Mouse (Mus musculus): Measurements from ENCODE around the gene Edem3. TPM values are rescaled to one million over a fixed set of nuclear protein-coding genes. Genes with fewer than 3 reads are reported as not detected.
"Not testable (repeated sequence)": the region's sequence is repeated elsewhere in the genome, so short reads cannot be mapped to it uniquely, and the experiment has no call there.

The Edem3 gene
- total RNA-seq, 2 experiments from 2014 or later: 21.8 to 26.2 TPM

DNA sequence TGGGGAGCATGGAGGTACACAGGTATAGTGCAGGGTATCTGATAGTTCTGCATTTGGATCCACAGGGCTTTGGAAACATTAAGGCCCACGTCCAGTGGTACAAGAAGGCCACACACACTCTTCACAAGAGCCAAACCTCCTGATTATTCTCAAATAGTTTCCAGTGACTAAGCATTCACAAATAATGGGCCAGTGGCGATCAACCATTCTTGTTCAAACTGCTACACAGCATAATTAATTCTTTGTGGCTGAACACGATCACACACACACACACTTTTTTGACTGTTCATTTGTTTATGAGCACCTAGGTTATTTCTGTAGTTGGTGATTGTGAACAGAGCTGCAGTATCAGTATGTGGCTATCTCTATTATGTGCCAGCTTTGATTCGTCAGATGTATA, 34.0 kb downstream of the Edem3 start:
- intact Hi-C loops (cut with DNase I; ENCODE audit: low total_unique reads): no loop called here
- no peak for DNase-seq

- DNase-seq; intact Hi-C loops (cut with DNase I; ENCODE audit: low total_unique reads): not testable (repeated sequence)
Measured at GRCm38 (mm10) chr1:151792076-151792475, 36.9 kb downstream of the Edem3 start.

DNA sequence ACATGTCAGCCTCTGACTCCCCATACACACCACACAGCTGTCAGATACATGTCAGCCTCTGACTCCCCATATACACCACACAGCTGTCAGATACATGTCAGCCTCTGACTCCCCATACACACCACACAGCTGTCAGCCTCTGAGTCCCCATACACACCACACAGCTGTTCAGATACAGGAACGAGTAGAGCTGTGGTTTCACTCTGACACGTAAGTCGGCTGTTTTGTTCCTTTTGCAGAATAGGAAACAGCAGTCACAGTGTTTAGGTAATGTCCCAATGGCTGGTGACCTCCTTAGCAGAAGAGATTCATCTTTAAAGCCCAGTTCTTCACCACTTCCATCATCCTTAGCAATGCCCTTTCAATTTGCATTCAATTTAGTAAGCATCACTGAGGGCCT, 47.6 kb downstream of the Edem3 start:
- DNase-seq; intact Hi-C loops (cut with DNase I; ENCODE audit: low total_unique reads): not testable (repeated sequence)

- intact Hi-C loops (cut with DNase I; ENCODE audit: low total_unique reads): no loop called here
- DNase-seq: no peak
Measured at GRCm38 (mm10) chr1:151807286-151807685, 52.1 kb downstream of the Edem3 start.

- intact Hi-C loops (cut with DNase I; ENCODE audit: low total_unique reads): no loop called here
Measured at GRCm38 (mm10) chr1:151810628-151811421, 55.7 kb downstream of the Edem3 start.

DNA sequence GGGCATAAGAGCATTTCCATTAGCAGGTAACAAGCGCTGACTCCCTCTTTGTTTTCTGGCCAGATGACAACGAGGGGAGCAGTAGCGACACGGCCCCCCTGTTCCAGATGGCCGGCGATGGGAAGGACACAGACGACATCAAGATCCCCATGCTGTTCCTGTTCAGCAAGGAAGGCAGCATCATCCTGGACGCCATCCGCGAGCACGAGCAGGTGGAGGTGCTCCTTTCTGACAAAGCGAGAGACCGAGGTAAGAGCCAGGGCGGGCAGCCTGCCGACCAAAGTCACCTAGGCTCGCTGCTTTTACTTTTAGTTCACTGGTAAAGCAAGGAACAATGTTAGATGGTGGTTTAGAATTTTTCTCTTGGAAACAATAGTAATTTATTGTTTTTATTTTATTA, 56.3 kb downstream of the Edem3 start:
- no peak for DNase-seq
- intact Hi-C loops (cut with DNase I; ENCODE audit: low total_unique reads): no loop called here

More at GRCm38 (mm10) chr1:151810628-151811421, 55.7 kb downstream of the Edem3 start:
- DNase-seq: no peak

DNA sequence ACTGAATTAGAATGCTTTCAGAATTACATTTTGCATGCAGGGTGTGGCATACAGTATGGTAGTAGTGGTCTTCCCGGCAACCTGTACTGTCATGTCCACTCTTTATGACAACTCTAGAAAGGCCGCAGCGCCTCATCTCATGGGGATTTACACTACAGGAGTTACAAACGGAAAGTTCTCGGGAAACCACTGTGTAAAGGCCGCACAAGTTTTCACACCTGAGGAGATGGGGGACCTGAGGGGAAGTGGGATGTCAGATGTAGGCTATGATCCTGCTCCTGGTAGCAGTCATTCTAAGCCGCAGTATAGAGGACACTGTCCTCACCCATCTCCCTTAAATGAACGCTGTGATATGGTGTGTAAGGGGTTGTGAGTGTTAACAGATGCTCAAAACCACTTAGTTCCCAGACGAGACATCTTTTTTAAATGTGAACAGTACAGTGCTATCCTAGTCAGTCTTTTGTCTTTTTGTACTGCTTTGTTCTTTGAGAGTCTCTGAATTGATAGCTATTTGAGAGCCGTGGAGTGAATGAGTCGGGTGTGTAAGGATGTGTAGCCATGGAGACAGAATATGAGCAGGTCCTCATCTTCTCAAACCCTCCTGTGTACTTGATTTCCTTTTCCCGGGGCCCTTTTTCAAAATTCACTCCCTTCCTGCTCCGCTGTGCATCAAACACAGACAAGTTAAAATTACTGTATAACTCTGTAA, 57.0 kb downstream of the Edem3 start:
- DNase-seq: no peak
- intact Hi-C loops (cut with DNase I; ENCODE audit: low total_unique reads): no loop called here

DNA sequence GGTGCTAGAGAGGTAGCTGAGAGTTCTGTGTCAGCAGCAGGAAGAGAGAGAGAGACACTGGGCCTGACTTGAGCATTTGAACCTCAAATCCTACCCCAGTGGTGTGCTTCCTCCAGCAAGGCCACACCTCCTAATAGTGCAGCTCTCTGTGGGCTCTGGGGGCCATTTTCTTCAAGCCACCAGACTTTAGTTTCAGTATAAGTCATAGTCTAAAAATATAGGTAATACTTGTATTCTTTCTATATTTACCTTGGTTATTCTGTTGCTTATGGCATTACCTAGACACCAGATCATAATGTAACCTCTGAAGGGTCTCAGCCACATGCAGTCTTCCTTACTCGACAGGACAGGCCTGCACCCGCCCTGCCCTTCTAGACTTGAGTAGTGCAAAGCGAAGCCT, 60.9 kb downstream of the Edem3 start:
- intact Hi-C loops (cut with DNase I; ENCODE audit: low total_unique reads): loop anchor here (5.0 kb wide), 1 partner anchor 476 kb away; no protein-coding TSS in a partner anchor
- DNase-seq: no peak

DNA sequence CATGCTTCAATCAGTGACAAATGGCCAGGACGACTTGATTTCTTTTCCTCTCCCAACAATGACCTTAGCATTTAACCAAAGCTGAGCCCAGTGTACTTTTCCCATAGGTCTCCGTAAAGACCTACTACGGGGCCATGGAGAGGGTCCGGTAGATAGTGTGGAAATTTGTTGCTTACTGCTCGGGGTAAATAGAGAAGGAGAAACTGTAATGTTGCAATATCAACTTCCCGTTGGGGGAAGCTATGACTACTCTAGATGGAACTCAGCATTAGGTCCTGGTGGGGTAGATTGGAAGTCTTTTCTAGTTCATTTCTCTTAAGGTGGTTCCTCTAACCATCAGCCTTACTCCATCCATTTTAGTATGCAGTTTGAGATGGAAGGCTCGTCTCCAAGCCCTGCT, 64.0 kb downstream of the Edem3 start:
- intact Hi-C loops (cut with DNase I; ENCODE audit: low total_unique reads): loop anchor here (5.0 kb wide), 1 partner anchor 473 kb away; no protein-coding TSS in a partner anchor
- DNase-seq: no peak

DNA sequence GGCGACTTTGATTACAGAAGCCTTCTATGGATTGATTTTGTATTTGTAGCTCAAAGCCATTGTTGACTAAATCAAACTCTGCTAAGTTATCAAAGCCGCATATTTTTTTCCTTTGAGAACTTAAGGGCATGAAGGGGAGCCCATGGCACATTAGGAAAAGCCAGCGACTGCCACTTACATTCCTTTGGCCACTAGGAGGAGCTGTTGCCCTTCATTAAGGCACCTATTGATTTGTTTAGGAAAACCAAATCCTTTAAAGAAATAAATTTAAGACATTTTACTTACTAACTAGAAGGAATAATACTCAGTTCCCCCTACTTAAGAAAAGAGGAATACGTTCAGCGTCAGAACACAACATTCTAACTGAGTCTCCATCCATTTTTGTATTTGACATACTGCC, 65.3 kb downstream of the Edem3 start:
- intact Hi-C loops (cut with DNase I; ENCODE audit: low total_unique reads): loop anchor here (5.0 kb wide), 1 partner anchor 547 kb away; no protein-coding TSS in a partner anchor
- DNase-seq: peak; percentile 54

DNA sequence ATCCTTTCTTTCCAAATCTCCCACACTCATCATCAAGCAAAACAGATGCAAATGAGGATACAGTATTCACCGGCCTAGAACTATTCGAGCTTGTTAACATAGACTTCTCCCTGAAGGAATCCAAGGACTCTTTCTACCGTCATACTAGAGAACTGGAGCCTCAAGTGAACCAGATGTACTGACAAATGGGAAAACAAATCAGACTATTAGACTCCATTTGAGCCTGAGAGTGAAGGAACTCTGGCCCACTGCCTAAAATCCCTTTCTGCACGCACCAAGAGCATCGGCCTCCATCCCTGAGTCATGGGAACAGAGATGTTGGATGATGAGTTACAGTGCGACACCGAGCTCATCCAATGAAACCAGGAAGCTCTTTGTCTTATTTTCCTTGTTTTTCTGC, 69.9 kb downstream of the Edem3 start:
- peak; percentile 17 for DNase-seq
- intact Hi-C loops (cut with DNase I; ENCODE audit: low total_unique reads): no loop called here

- intact Hi-C loops (cut with DNase I; ENCODE audit: low total_unique reads): no loop called here
- no peak for DNase-seq
Measured at GRCm38 (mm10) chr1:151831791-151832190, 76.6 kb downstream of the Edem3 start.

- intact Hi-C loops (cut with DNase I; ENCODE audit: low total_unique reads): no loop called here
- DNase-seq: no peak
Measured at GRCm38 (mm10) chr1:151835261-151835660, 80.1 kb downstream of the Edem3 start.

- intact Hi-C loops (cut with DNase I; ENCODE audit: low total_unique reads); DNase-seq: not testable (repeated sequence)
Measured at GRCm38 (mm10) chr1:151840345-151840744, 85.2 kb downstream of the Edem3 start.

- intact Hi-C loops (cut with DNase I; ENCODE audit: low total_unique reads): no loop called here
- DNase-seq: no peak
Measured at GRCm38 (mm10) chr1:151845252-151845832, 90.2 kb downstream of the Edem3 start.

DNA sequence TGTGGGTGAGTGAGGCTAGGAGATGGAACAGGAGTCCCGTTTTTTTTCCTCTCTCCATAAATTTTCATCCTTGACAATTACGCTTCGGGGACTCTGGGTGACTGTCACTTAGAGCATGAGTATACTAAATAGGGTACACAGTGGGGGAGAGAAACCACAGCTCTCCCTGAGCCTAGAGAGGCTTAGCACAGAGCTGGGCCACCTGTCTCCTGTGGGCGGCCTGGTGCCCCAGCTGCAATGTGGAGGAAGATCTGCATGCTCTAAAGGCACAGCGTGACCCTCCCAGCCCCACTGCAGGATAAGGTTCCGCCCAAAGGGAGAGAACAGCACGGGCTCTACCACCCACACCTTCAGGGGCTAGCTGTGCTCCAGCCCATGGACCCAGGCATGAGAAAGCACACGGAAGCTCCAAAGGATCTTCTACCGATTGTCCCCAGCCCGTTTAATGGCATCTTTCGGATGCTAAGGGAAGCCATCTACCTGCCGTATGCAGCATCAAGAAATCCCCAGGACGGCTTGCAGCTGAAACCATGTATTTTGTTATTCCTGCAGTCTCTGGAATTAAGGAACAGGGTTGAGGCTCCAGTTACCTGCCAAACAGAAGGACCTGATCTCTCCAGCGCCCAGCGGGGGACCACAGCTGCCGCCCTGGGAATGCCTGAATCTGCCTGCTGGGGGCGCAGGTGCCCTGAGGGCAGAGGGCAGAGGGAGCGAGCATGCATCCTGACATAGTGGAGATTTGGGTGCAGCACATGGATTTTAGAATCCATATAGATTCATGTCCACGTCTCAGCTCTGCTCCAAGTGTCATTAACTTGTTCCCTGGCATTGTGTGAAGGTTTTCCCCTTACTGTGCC, 91.0 kb downstream of the Edem3 start:
- DNase-seq: no peak
- intact Hi-C loops (cut with DNase I; ENCODE audit: low total_unique reads): no loop called here

- no peak for DNase-seq
- intact Hi-C loops (cut with DNase I; ENCODE audit: low total_unique reads): no loop called here
Measured at GRCm38 (mm10) chr1:151848286-151848685, 93.1 kb downstream of the Edem3 start.

- no peak for DNase-seq
- intact Hi-C loops (cut with DNase I; ENCODE audit: low total_unique reads): no loop called here
Measured at GRCm38 (mm10) chr1:151849993-151850608, 94.9 kb downstream of the Edem3 start.

Data from gastrocnemius, postnatal 14 days (tissue).